8 mouse cellular contexts compared by ENCODE assay signal in the genomic region with DNA sequence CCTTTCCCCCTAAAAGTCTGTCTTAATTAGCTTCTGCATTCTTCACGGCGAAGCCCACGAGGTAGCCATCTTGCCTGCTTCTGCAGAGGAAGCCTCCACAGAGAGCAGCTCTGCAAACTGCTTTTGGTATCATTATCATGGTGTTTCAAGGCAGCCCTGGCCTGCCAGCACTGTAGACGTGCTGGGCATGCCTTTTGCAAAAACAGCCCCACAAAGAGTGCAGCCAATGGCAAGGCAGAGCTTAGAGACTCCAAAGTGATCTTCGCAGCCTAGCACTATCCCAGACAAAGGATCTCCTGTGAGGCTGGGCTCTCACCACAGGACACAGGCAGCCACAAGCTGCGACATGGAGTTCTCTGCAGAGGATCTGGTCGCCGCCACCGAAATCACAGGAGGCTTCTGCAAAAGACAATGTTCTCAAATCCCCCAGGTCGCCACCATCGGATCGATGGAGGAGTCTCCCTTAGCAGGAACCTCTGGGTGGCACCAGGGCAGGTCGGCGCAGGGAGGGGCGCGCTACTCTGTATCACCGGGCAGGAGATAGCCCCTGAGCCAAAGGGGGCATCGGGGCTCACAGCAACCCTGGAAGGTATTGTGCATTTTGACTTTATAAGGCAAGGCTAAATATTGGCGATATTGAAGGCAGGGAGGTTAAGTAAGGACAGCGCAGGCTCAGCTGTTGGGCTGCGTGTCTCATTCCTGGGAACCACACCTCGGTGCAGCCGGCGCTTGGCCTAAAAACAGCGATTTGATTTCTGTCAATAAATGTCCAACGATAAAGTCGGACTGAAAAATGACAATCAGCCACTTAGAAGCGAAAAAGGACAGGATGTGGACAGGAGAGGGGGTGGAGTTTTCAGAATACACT. TPM values are rescaled to one million over a fixed set of nuclear protein-coding genes. Genes with fewer than 3 reads are reported as not detected.
DNase-seq lines count a peak whose midpoint lies in the region; ATAC-seq lines count a peak whose summit lies in the region.

No protein-coding gene starts in this region.

- ATAC-seq in forebrain, embryonic 12.5 days (ENCODE audit: low FRiP score): peak; percentile 96
- peak; percentile 96 for ATAC-seq in heart, embryonic 16.5 days (replicated peaks; ENCODE audit: extremely low read depth, insufficient read depth, low FRiP score)
- ATAC-seq in liver, embryonic 12.5 days: peak; percentile 77
- ATAC-seq in stomach, embryonic 16.5 days (ENCODE audit: insufficient read depth, low FRiP score): peak; percentile 90

- peaks cover 14% of the 10 kb centered on the region for H3K36me3 ChIP-seq in forebrain, embryonic 12.5 days (replicated peaks)
- peaks cover 3% of the 10 kb centered on the region; the same call in 1 of the 2 replicates for H3K36me3 ChIP-seq in heart, embryonic 16.5 days (ENCODE audit: control insufficient read depth, insufficient read depth)
- no peaks in the 10 kb centered on the region for H3K36me3 ChIP-seq in liver, embryonic 12.5 days
- no peaks in the 10 kb centered on the region for H3K36me3 ChIP-seq in stomach, embryonic 16.5 days (ENCODE audit: control insufficient read depth, insufficient read depth, low read length)

- H3K27me3 ChIP-seq in forebrain, embryonic 12.5 days: no peaks in the 10 kb centered on the region
- H3K27me3 ChIP-seq in heart, embryonic 16.5 days (ENCODE audit: control insufficient read depth, insufficient read depth, low read length): no peaks in the 10 kb centered on the region
- H3K27me3 ChIP-seq in liver, embryonic 12.5 days (replicated peaks): peaks cover 9% of the 10 kb centered on the region; the same call in 1 of the 2 replicates
- no peaks in the 10 kb centered on the region for H3K27me3 ChIP-seq in stomach, embryonic 16.5 days (ENCODE audit: control insufficient read depth, insufficient read depth, low read length)

- WGBS in forebrain, embryonic 12.5 days: under 1% methylated on average over 28 of the region's 28 CpGs
- WGBS in heart, embryonic 16.5 days: 1% methylated on average over 28 of the region's 28 CpGs
- 4% methylated on average over 28 of the region's 28 CpGs for WGBS in liver, embryonic 12.5 days (ENCODE audit: insufficient replicate concordance)
- WGBS in stomach, embryonic 16.5 days: under 1% methylated on average over 28 of the region's 28 CpGs

- H3K4me3 ChIP-seq in forebrain, embryonic 12.5 days (replicated peaks): peak overlapping the region; percentile 54
- peak overlapping the region; percentile 72 for H3K4me3 ChIP-seq in heart, embryonic 16.5 days (ENCODE audit: low read length)
- peak overlapping the region; percentile 51 for H3K4me3 ChIP-seq in liver, embryonic 12.5 days
- peak overlapping the region; percentile 59 for H3K4me3 ChIP-seq in stomach, embryonic 16.5 days (replicated peaks; ENCODE audit: low read length)

- H3K27ac ChIP-seq in forebrain, embryonic 12.5 days: peak overlapping the region; percentile 96
- peak overlapping the region; percentile 96 for H3K27ac ChIP-seq in heart, embryonic 16.5 days (ENCODE audit: low read length)
- H3K27ac ChIP-seq in liver, embryonic 12.5 days: no peak overlapping the region
- H3K27ac ChIP-seq in stomach, embryonic 16.5 days (ENCODE audit: low read length): peak overlapping the region; percentile 76

- DNase-seq in CD4-positive, CD25-positive, alpha-beta regulatory T cell, adult 2 months (ENCODE audit: low read depth, low spot score): peak; percentile 57
- peak; percentile 35 for DNase-seq in c-Kit-positive CD71-negative TER-119-negative erythroid progenitor cells, embryonic 14.5 days (ENCODE audit: low read depth)
- DNase-seq in kidney, postnatal 14 days: peak; percentile 82
- DNase-seq in naive thymus-derived CD4-positive, alpha-beta T cell, adult 2 months (ENCODE audit: low read depth): peak; percentile 65

- peak overlapping the region; percentile 74 for H3K4me2 ChIP-seq in forebrain, embryonic 12.5 days
- H3K4me2 ChIP-seq in heart, embryonic 16.5 days (ENCODE audit: low read depth, low read length): peak overlapping the region; percentile 92
- H3K4me2 ChIP-seq in liver, embryonic 12.5 days: peak overlapping the region; percentile 73
- H3K4me2 ChIP-seq in stomach, embryonic 16.5 days (ENCODE audit: low read depth, low read length): peak overlapping the region; percentile 87

- H3K4me1 ChIP-seq in forebrain, embryonic 12.5 days: peaks cover 29% of the 10 kb centered on the region
- H3K4me1 ChIP-seq in heart, embryonic 16.5 days (ENCODE audit: control insufficient read depth, insufficient read depth, low read length): peaks cover 21% of the 10 kb centered on the region
- peaks cover 20% of the 10 kb centered on the region for H3K4me1 ChIP-seq in liver, embryonic 12.5 days
- peaks cover 15% of the 10 kb centered on the region for H3K4me1 ChIP-seq in stomach, embryonic 16.5 days (ENCODE audit: control insufficient read depth, insufficient read depth, low read length)

- H3K9ac ChIP-seq in forebrain, embryonic 12.5 days: peak overlapping the region; percentile 78
- H3K9ac ChIP-seq in heart, embryonic 16.5 days (ENCODE audit: low read length): peak overlapping the region; percentile 87
- H3K9ac ChIP-seq in liver, embryonic 12.5 days: peak overlapping the region; percentile 36; the same call in 1 of the 2 replicates
- H3K9ac ChIP-seq in stomach, embryonic 16.5 days (ENCODE audit: low read length): peak overlapping the region; percentile 81

- 0 out of 2 replicates have a peak, but pooled peaks cover 3% of the 10 kb centered on the region for H3K9me3 ChIP-seq in forebrain, embryonic 12.5 days
- peaks cover 3% of the 10 kb centered on the region for H3K9me3 ChIP-seq in heart, embryonic 16.5 days (replicated peaks; ENCODE audit: control insufficient read depth, low read length)
- H3K9me3 ChIP-seq in liver, embryonic 12.5 days (replicated peaks): no peaks in the 10 kb centered on the region; the same call in 1 of the 2 replicates
- H3K9me3 ChIP-seq in stomach, embryonic 16.5 days (replicated peaks; ENCODE audit: control insufficient read depth, low read length): 0 out of 2 replicates have a peak, but pooled peaks cover 3% of the 10 kb centered on the region

RNA-seq across cellular contexts. Expression of a gene that starts 43.4 kb away (rescaled TPM):
- polyA plus RNA-seq in forebrain, embryonic 12.5 days (2016; fragmentation: Nextera tagmentation; extraction: Ambion mirVana): 36.5 and 39.2 TPM in 2 replicates
- polyA plus RNA-seq in heart, embryonic 16.5 days (2015; fragmentation: Nextera tagmentation; extraction: Ambion mirVana): 22.7 and 26.9 TPM in 2 replicates
- 3.6 and 4.6 TPM in 2 replicates for polyA plus RNA-seq in liver, embryonic 12.5 days (2016; fragmentation: Nextera tagmentation; extraction: Ambion mirVana)
- polyA plus RNA-seq in stomach, embryonic 16.5 days (2015; fragmentation: Nextera tagmentation; extraction: Ambion mirVana): 15.3 and 20.5 TPM in 2 replicates

RNA-seq across cellular contexts. Expression of a gene that starts 55.0 kb away (rescaled TPM):
- 13.0 and 13.1 TPM in 2 replicates for polyA plus RNA-seq in forebrain, embryonic 12.5 days (2016; fragmentation: Nextera tagmentation; extraction: Ambion mirVana)
- polyA plus RNA-seq in heart, embryonic 16.5 days (2015; fragmentation: Nextera tagmentation; extraction: Ambion mirVana): 13.8 and 14.0 TPM in 2 replicates
- polyA plus RNA-seq in liver, embryonic 12.5 days (2016; fragmentation: Nextera tagmentation; extraction: Ambion mirVana): 11.9 and 12.4 TPM in 2 replicates
- polyA plus RNA-seq in stomach, embryonic 16.5 days (2015; fragmentation: Nextera tagmentation; extraction: Ambion mirVana): 13.4 and 13.9 TPM in 2 replicates

Comparison
In these comparisons a context has a peak if more than half of its experiments do, and no peak if none do; other contexts are left out.
1. H3K9ac ChIP-seq: peak in every context shown above with its lines; median percentile 87 in heart, embryonic 16.5 days; 81 in stomach, embryonic 16.5 days; 78 in forebrain, embryonic 12.5 days; 36 in liver, embryonic 12.5 days.